In the genomic region with DNA sequence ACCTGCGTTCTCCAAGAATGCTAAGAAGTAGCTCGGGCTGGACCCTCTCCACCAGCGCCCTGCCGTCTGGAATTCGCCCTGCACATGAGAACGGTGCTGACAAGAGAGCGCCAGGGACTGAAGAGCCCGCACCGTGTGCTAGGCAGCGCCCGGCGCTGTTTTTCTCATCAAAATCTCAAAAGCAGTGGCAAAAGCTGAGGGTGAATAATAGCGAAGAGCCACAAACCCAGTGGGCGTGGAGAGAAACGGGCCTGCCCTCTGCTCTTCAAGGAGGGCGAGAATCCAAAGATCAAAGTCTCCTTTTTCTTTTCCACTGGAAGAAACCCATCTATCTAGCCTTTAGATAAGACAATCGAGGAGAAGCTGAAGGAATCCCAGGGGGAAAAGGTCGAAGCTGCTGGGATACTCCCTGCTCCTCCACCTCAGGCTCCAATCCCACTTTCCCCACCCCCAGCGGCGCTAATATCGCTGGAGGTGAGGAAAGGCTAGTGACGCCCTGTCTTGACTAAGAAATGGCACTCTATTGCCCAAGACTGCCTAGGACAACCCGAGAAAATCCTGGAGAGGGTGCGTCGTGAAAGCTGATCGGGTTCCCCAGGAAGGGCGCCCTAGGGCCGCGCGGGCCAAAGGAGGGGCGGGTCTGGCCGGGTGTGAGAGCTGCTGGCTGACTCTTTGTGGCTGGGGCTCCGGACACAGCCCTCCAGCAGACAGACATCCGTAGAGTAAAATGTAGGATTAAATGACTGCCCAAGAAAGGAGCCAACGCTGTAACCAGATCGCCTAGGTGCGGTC, we compare ENCODE assay signal across 9 mouse cellular contexts. TPM values are rescaled to one million over a fixed set of nuclear protein-coding genes. Genes with fewer than 3 reads are reported as not detected.
DNase-seq lines count a peak whose midpoint lies in the region; ATAC-seq and TF ChIP-seq lines count a peak whose summit lies in the region.
"Had no signal": no experiment of that assay in that cellular context is flagged by ENCODE, and none has a peak within 500 bp of the region (broad histone marks: within the 10 kb centered on the region; RNA-seq: fewer than 3 reads in every experiment).

No protein-coding gene starts in this region.

- H3K4me2 ChIP-seq in heart, embryonic 13.5 days: peak overlapping the region; percentile 91
- peak overlapping the region; percentile 85 for H3K4me2 ChIP-seq in forebrain, postnatal 0 days (ENCODE audit: low read depth)
- peak overlapping the region; percentile 65 for H3K4me2 ChIP-seq in kidney, postnatal 0 days (ENCODE audit: low read length)
- H3K4me2 ChIP-seq in myocyte (ENCODE audit: low read depth): peak overlapping the region; percentile 69

- H3K27me3 ChIP-seq in heart, embryonic 13.5 days (replicated peaks): peaks cover 95% of the 10 kb centered on the region
- H3K27me3 ChIP-seq in forebrain, postnatal 0 days (ENCODE audit: insufficient read depth, low read length): peaks cover 35% of the 10 kb centered on the region
- peaks cover 63% of the 10 kb centered on the region for H3K27me3 ChIP-seq in kidney, postnatal 0 days (ENCODE audit: insufficient read depth, low read length)
- H3K27me3 ChIP-seq in myocyte (ENCODE audit: control insufficient read depth, insufficient read depth, insufficient read length): peaks cover 93% of the 10 kb centered on the region

- H3K9ac ChIP-seq in heart, embryonic 13.5 days: peak overlapping the region; percentile 81
- H3K9ac ChIP-seq in forebrain, postnatal 0 days: peak overlapping the region; percentile 22; the same call in 1 of the 2 replicates
- peak overlapping the region; percentile 40; the same call in 1 of the 2 replicates for H3K9ac ChIP-seq in kidney, postnatal 0 days (ENCODE audit: low read depth, low read length)

- no peak overlapping the region for H3ac ChIP-seq in myocyte (ENCODE audit: control insufficient read depth, insufficient read length)

- no peaks in the 10 kb centered on the region for H3K36me3 ChIP-seq in heart, embryonic 13.5 days
- no peaks in the 10 kb centered on the region for H3K36me3 ChIP-seq in forebrain, postnatal 0 days (ENCODE audit: insufficient read depth)
- H3K36me3 ChIP-seq in kidney, postnatal 0 days (ENCODE audit: insufficient read depth, low read length): no peaks in the 10 kb centered on the region
- no peaks in the 10 kb centered on the region for H3K36me3 ChIP-seq in myocyte (ENCODE audit: control insufficient read depth, insufficient read depth)

- no peaks in the 10 kb centered on the region for H3K79me2 ChIP-seq in myocyte (ENCODE audit: control insufficient read depth, insufficient read depth)

- no peak for ATAC-seq in heart, embryonic 13.5 days (ENCODE audit: extremely low read depth, insufficient number of reproducible peaks, low FRiP score, low TSS enrichment)
- no peak for ATAC-seq in forebrain, postnatal 0 days
- ATAC-seq in kidney, postnatal 0 days (replicated peaks; ENCODE audit: low FRiP score, low read depth): peak; percentile 21; the same call in 1 of the 2 replicates
- ATAC-seq in megakaryocyte progenitor cell, adult 5-6 weeks (replicated peaks; ENCODE audit: poor library complexity): no peak

- no peaks in the 10 kb centered on the region for H3K9me3 ChIP-seq in heart, embryonic 13.5 days
- no peaks in the 10 kb centered on the region for H3K9me3 ChIP-seq in forebrain, postnatal 0 days (ENCODE audit: low read length)
- H3K9me3 ChIP-seq in kidney, postnatal 0 days (replicated peaks; ENCODE audit: low read length): no peaks in the 10 kb centered on the region

- 2% methylated on average over 37 of the region's 37 CpGs for WGBS in heart, embryonic 13.5 days
- 3% methylated on average over 37 of the region's 37 CpGs for WGBS in forebrain, postnatal 0 days
- WGBS in kidney, postnatal 0 days: 2% methylated on average over 37 of the region's 37 CpGs

- H3K4me3 ChIP-seq in heart, embryonic 13.5 days: peak overlapping the region; percentile 57
- peak overlapping the region; percentile 37 for H3K4me3 ChIP-seq in forebrain, postnatal 0 days (ENCODE audit: low read depth, low read length)
- H3K4me3 ChIP-seq in kidney, postnatal 0 days (replicated peaks; ENCODE audit: low read depth, low read length): peak overlapping the region; percentile 34
- H3K4me3 ChIP-seq in myocyte: no peak overlapping the region

- TF ChIP-seq POLR2A in myocyte (IDR thresholded peaks at IDR 0.05; ENCODE audit: insufficient read length, low read depth): no peak

- TF ChIP-seq CTCF in forebrain, postnatal 0 days (IDR thresholded peaks at IDR 0.05; ENCODE audit: low read depth): no peak; the same call in 1 of the 2 replicates
- TF ChIP-seq CTCF in kidney, postnatal 0 days (IDR thresholded peaks at IDR 0.05; ENCODE audit: low read depth): peak; percentile 23; the same call in 1 of the 2 replicates

- peak overlapping the region; percentile 69 for H3K27ac ChIP-seq in heart, embryonic 13.5 days (replicated peaks)
- H3K27ac ChIP-seq in forebrain, postnatal 0 days (ENCODE audit: low read depth, low read length): no peak overlapping the region
- H3K27ac ChIP-seq in kidney, postnatal 0 days: no peak overlapping the region

- DNase-seq in heart, adult 8-10 months (ENCODE audit: low spot score): no peak
- peak; percentile 54 for DNase-seq in forebrain, postnatal 0 days
- DNase-seq in kidney, postnatal 0 days (ENCODE audit: low spot score): peak; percentile 66
- no peak for DNase-seq in ovary, postnatal 10 days (ENCODE audit: low spot score)
- no peak for DNase-seq in ovary, postnatal 36 days (ENCODE audit: low spot score)

- peaks cover 61% of the 10 kb centered on the region for H3K4me1 ChIP-seq in heart, embryonic 13.5 days
- H3K4me1 ChIP-seq in forebrain, postnatal 0 days (ENCODE audit: insufficient read depth): peaks cover 34% of the 10 kb centered on the region
- H3K4me1 ChIP-seq in kidney, postnatal 0 days (replicated peaks; ENCODE audit: insufficient read depth, low read length): peaks cover 34% of the 10 kb centered on the region

TF ChIP-seq in myocyte, 11 proteins besides CTCF, POLR2A, EP300 and RAD21:
- no peak for TF ChIP-seq TCF12 (IDR thresholded peaks at IDR 0.05; ENCODE audit: insufficient read depth, poor library complexity, severe bottlenecking)
- TF ChIP-seq TCF3 (IDR thresholded peaks at IDR 0.05; ENCODE audit: insufficient read length, low read depth): no peak
- no peak for TF ChIP-seq MYOD1 (IDR thresholded peaks at IDR 0.05; ENCODE audit: control insufficient read depth in 1 of 3, insufficient read length in 2 of 3, low read depth in 2 of 3)
- TF ChIP-seq SRF (IDR thresholded peaks at IDR 0.05; ENCODE audit: control insufficient read depth, insufficient read length, low read depth): no peak
- TF ChIP-seq MYOG (IDR thresholded peaks at IDR 0.05; ENCODE audit: control insufficient read depth in 1 of 3, insufficient read depth in 1 of 3, insufficient read length in 2 of 3, low read depth in 2 of 3): no peak
- no peak for TF ChIP-seq REST (IDR thresholded peaks at IDR 0.05; ENCODE audit: insufficient read depth, insufficient read length)

RNA-seq across cellular contexts. Expression of gene Col2a1, which starts 3.0 kb away (rescaled TPM):
- polyA plus RNA-seq in heart, embryonic 13.5 days (2015; fragmentation: Nextera tagmentation; extraction: Ambion mirVana): 26.1 and 27.8 TPM in 2 replicates
- under 1 TPM in 2 of 4 experiments, not detected in 2; 0.06 to 0.19 TPM for total RNA-seq in heart, adult 8-10 months (2022)
- total RNA-seq in forebrain, postnatal 0 days (2014; rRNA removed): 7.6 and 28.3 TPM in 2 replicates
- polyA plus RNA-seq in forebrain, postnatal 0 days (2015; fragmentation: Nextera tagmentation; extraction: Ambion mirVana): 2.5 and 4.9 TPM in 2 replicates
- 14.8 and 16.4 TPM in 2 replicates for polyA plus RNA-seq in kidney, postnatal 0 days (2015; fragmentation: Nextera tagmentation; extraction: Ambion mirVana)
- 0.01 TPM for polyA plus RNA-seq in myocyte (2012; fragmentation: generic; extraction: Trizol)
- total RNA-seq in megakaryocyte progenitor cell, adult 5-6 weeks (2015): 0.05 TPM in 1 of 2 replicates, not detected in the other
- total RNA-seq in megakaryocyte progenitor cell, adult 5-6 weeks (2017): not detected in 2 replicates
- total RNA-seq: hematopoietic stem cell, adult 5-6 weeks had no signal

RNA-seq across cellular contexts. Expression of gene Tmem106c, which starts 37.5 kb away (rescaled TPM):
- 29.6 and 36.5 TPM in 2 replicates for polyA plus RNA-seq in heart, embryonic 13.5 days (2015; fragmentation: Nextera tagmentation; extraction: Ambion mirVana)
- total RNA-seq in heart, adult 8-10 months (2022): 10 to 100 TPM; 12.8 to 17.9 (median 14.9) TPM
- total RNA-seq in forebrain, postnatal 0 days (2014; rRNA removed): 44.4 and 50.8 TPM in 2 replicates
- polyA plus RNA-seq in forebrain, postnatal 0 days (2015; fragmentation: Nextera tagmentation; extraction: Ambion mirVana): 62.8 and 66.1 TPM in 2 replicates
- 55.0 and 58.3 TPM in 2 replicates for polyA plus RNA-seq in kidney, postnatal 0 days (2015; fragmentation: Nextera tagmentation; extraction: Ambion mirVana)
- 11.5 TPM for polyA plus RNA-seq in myocyte (2012; fragmentation: generic; extraction: Trizol)
- total RNA-seq in megakaryocyte progenitor cell, adult 5-6 weeks (2015): 41.7 and 48.4 TPM in 2 replicates
- total RNA-seq in megakaryocyte progenitor cell, adult 5-6 weeks (2017): 26.2 and 30.1 TPM in 2 replicates

Comparison
In these comparisons a context has a peak if more than half of its experiments do, and no peak if none do; other contexts are left out.
1. H3K9ac ChIP-seq: peak in every context shown above with its lines; median percentile 81 in heart, embryonic 13.5 days; 40 in kidney, postnatal 0 days; 22 in forebrain, postnatal 0 days.
2. DNase-seq: peak in forebrain, postnatal 0 days (single experiment) and kidney, postnatal 0 days (single experiment); none in heart, adult 8-10 months (single experiment), ovary, postnatal 10 days (single experiment) and ovary, postnatal 36 days (single experiment).
3. Peak in every context shown above with its lines, with median percentiles within 50 percentile points of each other: H3K4me2 ChIP-seq.